Mouse (Mus musculus): ENCODE measurements around the gene Lrba.

Gene Lrba

DNA sequence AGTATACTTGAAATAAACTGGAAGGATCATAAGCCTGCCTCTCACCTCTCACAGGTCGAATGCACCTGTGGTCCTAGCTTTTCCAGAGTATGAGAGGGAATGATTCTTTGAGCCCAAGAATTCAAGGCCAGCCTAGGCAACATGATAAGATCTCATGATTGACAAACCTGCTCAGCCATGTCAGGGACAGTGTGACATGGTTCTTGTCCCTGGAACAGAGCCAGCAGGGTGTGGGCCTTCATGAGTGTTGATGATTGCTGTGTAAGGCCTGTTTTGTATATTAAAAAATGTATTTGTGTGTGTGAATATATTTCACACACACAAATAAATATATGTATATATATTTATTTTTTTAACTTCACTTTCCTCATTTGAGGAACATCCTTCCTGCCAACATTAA lies 29.3 kb downstream of the Lrba start:
- DNase-seq (ENCODE audit: extremely low spot score): no peak

DNA sequence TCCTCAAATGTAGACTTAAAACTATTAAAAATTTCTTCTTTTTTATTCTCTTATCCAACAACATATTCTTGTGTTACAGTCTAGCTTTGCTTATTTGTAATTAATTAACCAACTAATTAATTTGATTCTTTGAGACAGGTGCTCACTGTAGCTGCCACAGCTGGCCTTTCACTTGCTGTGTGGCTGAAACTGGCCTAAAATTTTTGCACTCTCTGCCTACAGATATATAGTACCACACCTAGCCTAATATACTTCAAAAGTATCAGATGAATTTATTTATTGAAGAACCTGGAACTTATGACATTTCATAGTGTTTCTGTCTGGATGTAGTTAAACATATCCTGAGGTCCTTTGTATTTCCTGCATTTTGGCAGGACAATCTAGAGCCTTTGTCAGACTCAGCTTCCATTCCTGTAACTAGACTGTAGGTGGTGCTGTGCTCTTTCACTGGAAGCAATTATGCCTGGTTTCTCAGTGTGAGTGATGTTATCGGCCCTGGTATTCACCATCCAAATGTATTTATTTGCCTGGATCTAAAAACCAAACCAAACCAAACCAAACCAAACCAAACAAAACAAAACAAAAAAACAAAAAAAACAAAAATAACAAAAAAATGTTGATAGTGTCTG lies 43.7 kb downstream of the Lrba start:
- peak; percentile 57 for DNase-seq (ENCODE audit: extremely low spot score)

DNA sequence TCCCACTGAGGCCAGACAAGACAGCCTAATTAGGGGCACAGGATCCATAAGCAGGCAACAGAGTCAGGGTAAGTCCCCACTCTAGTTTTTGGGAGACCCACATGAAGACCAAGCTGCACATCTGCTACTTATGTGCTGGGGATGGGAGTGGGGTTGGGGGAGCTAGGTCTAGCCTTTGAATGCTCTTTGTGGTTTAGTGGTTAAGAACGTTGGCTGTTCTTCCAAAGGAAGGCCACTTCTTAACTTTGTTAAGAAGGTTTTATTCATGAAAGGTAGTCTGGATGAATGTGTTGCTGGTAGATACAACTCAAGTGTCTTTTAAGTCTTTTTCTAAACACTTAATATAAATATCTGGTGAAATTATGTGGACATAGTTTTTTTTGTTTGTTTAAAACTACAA lies 51.2 kb downstream of the Lrba start:
- DNase-seq (ENCODE audit: extremely low spot score): no peak

DNA sequence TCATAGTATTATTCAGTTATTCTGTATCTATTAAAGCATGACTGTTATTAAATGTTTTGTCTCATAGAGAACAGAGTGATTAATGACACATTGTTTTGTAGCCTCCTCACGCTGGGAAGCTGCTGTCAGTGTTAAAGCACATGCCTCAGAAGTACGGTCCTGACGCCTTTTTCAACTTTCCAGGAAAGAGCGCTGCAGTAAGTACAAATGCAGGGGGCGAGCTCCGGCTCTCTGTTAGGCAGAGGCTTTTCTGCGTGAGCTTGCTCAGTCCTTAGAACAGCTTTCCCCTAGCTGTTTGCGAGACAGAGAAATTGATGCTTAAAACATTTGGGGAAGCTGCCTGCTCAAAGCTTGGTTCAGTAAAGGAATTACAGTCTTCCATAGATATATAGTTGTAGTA lies 66.8 kb downstream of the Lrba start:
- DNase-seq (ENCODE audit: extremely low spot score): no peak

DNA sequence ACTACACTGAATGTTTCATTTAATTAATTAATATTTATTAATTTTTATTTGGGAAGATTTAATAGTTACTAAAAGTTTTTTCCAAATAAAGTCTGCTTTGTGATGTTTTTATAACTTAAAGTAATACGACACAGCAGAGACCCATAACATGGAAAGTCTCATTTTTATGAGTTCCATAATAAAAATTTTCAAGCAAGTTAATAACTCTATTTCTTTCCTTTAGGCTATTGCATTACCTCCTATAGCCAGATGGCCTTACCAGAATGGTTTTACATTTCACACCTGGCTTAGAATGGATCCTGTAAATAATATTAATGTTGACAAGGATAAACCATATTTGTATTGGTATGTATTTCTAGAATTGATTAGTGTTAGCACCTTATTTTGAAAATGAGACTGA lies 70.4 kb downstream of the Lrba start:
- no peak for DNase-seq (ENCODE audit: extremely low spot score)

DNA sequence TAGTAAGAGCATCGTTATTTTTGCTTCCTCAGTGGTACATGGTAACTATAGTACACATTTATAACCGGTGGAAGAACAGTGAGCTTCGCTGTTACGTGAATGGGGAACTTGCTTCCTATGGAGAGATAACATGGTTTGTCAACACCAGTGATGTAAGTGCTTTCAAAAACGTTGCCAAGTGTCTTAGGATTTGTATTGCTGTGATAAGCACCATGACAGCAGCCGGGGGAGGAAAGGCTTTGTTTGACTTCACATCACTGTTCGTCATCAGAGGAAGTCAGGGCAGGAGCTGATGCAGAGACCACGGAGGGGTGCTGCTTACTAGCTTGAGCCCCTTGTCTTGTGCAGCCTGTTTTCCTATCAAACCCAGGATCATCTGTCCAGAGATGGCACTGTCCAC lies 71.7 kb downstream of the Lrba start:
- DNase-seq (ENCODE audit: extremely low spot score): no peak

- no peak for DNase-seq (ENCODE audit: extremely low spot score)
Observed at GRCm38 (mm10) chr3:86308833-86309232, 84.4 kb downstream of the Lrba start.

- DNase-seq (ENCODE audit: extremely low spot score): no peak
Observed at GRCm38 (mm10) chr3:86310216-86310615, 85.7 kb downstream of the Lrba start.

DNA sequence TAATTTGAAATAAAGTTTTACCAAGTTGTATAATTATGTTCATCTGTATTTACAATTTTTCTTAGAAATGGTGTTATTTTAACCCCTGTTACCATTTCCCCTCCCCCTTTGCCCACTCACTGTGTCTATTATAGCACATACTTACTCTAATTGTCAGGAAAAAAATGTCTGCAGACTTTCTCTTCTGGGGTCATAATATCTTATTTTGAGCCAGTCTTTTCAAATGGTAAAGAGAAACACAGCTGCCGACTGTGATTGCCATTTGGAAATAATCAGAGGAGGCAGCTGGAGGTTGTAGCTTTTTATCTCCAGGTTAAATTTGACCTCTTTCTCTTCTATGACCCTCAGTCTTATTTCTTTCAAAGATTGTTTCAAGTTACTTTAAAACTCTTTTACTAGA lies 86.9 kb downstream of the Lrba start:
- no peak for DNase-seq (ENCODE audit: extremely low spot score)

DNA sequence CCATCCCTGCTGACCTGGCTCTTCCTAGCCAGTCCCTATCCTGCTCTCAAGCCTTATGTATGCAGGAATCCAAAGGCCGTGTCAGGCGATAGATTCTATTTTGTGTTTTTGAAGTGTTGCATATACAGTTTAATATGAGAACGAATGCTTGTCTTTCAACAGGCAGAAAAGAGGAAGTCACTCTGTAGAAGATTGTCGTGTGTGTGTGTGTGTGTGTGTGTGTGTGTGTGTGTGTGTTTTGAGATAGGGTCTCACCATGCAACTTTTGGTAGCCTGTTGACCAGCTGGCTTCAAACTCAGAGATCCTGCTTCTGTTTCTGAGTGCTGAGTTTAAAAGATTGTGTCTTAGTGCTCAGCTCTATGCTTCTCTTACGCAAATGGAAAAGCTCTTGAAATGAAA lies 93.2 kb downstream of the Lrba start:
- DNase-seq (ENCODE audit: extremely low spot score): no peak

DNA sequence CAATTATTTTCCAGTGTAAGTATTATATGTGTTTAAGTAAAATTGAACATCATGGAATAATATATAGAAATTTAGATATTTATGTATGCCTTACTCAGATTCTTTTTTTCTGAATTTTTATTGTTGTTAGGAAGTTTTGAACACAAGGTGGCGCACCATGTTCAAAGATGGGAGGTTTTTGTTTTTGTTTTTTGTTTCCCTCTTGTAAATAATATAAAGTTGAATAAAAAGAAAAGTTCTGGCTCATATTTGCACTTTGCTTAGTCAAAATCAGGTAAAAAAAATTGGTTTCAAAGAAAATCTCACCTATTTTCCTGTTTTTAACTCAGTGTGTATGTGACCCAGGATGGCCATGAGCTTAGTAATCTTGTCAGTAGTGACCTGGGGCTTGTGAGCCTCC lies 104.1 kb downstream of the Lrba start:
- peak; percentile 18 for DNase-seq (ENCODE audit: extremely low spot score)

DNA sequence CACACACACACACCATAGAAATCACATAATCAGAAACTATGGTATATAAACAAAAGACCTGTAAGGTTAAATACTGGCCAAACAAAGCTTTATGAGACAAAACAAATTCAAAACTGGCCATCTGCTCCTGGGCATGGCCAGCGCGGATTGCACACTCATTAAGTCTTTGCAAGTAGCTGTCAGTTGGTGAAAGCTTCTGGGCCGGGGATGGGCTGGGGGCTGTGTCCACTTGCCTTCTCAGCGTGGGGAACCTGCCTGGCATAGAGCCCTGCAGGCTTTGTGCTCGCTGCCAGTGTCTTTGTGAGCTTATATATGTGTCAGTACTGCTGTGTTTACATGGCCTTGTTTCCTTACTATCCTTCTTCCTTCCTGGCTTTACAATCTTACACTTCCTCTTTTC lies 118.8 kb downstream of the Lrba start:
- no peak for DNase-seq (ENCODE audit: extremely low spot score)

DNA sequence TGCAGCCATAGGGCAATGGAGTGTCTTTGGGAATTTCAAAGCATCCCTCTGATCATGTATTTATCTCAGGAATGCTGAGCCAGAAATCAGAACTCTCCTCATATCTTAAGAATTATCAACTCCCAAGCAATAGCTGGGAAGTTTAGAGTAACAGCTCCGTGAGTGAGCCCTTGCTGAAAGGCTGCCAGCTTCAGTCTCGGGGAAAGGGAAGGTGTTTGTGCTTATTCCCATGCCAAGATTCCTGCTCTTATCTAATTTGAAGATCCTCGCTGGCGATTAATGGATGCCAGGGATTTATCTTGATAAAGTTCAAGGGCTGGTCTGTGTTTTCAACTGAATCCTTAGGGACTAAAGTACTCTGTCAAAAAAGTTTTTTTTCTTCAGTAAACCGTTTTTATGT lies 138.0 kb downstream of the Lrba start:
- DNase-seq (ENCODE audit: extremely low spot score): no peak

DNA sequence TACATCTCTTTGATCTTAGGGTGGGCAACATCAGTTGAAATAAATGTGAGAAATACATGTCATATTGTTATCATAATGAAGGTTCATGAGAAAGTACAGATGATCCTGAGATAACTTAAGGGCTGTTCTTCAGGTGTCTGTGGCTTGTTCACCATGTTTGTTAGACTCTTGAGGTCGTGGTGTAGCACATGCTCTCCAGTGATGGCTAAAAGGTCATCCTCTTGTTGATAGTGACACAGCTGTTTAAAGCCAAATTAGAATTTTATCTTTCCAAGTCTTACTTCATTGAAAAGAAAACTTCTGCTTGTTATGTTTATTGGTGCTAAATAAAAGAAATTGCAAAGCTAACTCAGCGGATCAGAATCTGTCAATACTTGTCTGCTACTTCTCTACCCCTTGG lies 147.0 kb downstream of the Lrba start:
- no peak for DNase-seq (ENCODE audit: extremely low spot score)

- DNase-seq (ENCODE audit: extremely low spot score): peak; percentile 16
Observed at GRCm38 (mm10) chr3:86375276-86375675, 150.8 kb downstream of the Lrba start.

DNA sequence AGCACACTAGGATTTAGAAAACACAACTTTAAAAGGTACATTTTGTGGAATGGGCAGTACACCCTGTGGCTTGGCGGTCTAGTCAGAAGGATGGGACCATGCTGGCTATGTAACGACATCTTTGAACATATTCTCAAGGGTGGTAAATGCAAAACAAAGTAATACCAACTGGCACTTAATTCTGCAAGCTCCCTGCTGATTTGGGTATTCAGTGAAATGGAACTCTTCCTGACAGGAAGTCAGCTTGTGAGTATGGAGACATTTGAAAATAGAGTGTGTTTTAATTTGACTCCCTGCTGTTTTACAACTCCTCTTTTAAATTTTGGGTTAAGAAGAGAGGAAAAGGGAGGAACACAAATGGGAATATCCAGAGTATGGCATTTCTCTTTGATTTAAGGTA lies 158.1 kb downstream of the Lrba start:
- no peak for DNase-seq (ENCODE audit: extremely low spot score)

DNA sequence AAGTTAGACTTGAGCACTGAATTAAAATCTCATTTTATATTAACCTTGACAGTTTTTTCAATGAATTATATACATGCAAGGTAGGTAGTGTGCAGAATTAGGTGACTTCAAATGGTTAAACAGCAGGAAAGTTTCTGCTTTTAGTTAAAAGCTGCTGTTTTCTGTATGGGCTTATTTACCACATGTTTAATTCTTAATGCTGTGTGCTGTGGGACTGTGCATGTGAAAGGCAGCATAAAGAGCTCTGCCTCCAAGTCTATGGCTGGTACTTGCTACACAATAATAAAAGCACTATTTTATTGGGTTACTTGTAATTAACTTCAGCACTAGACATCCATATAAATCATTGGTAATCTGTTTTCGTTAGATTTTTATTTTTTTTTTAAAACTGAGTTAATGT lies 160.6 kb downstream of the Lrba start:
- DNase-seq (ENCODE audit: extremely low spot score): no peak

DNA sequence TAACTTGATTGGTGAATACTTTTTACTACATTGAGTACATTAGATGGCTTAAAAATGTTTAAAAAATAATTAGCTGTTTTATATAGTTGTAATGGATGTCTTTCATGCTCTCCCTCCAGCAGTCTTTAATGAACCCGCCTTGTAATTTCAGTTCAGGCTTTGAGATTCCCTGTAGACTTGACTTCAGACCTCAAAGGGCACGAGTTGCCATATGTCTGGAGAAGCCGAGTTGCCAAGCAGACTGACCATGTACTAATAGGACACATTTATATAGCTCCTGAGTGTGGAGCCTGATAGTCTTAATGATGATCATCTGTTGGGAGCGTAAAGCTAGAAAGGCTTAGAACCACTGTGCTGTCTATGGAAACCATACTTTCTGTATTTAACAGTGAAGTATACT lies 161.8 kb downstream of the Lrba start:
- DNase-seq (ENCODE audit: extremely low spot score): no peak

GRCm38 (mm10) chr3:86423828-86424227 lies 199.3 kb downstream of the Lrba start:
- DNase-seq (ENCODE audit: extremely low spot score): no peak

DNA sequence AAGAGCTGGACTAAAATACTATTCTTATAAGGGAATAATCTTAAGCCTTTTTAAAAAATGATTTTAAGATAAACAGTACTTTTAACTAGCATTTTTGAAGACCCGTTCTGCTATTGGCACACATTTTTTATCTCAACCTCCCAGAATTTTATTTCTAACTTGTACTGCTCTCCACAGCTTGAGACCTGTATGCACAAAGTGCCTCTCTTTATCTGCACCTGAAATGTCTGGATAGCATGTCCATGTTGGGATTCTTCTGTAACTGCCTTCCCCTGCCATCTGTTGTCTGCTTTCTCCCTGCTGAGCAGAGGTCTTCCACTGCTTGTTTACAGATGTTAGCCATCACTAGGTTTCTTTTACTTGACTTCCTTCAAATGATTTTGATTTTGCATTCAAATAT lies 202.3 kb downstream of the Lrba start:
- no peak for DNase-seq (ENCODE audit: extremely low spot score)

DNA sequence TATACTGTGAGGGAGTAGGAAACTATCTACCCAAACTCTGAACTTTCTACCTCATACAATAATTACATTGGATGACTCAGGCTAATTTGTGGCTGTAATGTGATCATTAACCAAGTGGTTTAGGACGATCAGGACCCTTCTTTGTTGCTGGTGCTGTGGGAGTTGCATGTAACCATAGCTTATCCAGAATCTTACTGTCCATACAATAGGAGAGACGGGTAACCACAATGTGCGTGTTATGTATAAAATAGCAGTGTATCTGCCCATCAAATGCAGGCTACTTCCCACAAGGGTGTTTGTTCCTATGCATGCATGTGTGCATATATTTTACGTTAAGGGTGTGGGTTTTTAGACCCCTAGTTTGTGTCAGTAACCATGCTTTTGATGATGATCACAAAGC lies 219.0 kb downstream of the Lrba start:
- DNase-seq (ENCODE audit: extremely low spot score): no peak

DNA sequence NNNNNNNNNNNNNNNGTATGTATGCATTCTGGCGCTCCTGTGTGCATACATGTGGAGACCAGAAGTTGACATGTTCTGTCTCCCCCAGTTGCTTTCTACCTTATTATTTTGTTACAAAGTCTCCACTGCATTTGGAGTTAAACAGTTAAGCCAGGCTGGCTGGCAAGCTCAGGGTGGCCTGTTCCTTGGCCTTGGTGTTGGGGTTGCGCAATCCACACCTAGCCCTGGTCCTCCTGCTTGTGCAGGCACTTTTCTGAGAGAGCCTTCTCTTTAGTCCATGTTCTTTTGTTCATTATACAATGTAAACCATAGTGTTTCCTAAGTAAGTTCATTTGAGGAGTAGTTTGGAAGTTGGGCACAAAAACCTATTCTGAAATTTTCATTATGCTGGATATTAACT lies 226.7 kb downstream of the Lrba start:
- DNase-seq (ENCODE audit: extremely low spot score): no peak

DNA sequence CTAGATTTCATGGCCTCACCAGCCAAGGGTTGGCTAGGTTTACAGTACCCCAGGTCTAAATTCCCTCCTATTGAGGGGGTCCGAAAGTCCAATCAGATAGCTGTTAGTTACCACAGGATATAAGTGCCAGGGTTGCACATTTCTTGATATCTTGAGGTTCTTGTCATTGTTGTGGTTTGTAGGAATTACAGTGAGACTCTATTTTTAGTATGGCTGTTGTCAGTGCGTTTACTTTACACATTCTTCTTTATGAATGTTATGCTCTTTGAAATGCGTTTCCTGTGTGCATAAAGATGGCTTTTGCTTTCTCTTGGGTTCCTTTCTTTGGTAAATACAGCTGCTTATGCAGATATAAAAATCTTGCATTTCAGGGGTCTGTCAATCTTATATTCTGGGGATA lies 237.1 kb downstream of the Lrba start:
- no peak for DNase-seq (ENCODE audit: extremely low spot score)

GRCm38 (mm10) chr3:86489992-86490391 lies 265.5 kb downstream of the Lrba start:
- no peak for DNase-seq (ENCODE audit: extremely low spot score)

DNA sequence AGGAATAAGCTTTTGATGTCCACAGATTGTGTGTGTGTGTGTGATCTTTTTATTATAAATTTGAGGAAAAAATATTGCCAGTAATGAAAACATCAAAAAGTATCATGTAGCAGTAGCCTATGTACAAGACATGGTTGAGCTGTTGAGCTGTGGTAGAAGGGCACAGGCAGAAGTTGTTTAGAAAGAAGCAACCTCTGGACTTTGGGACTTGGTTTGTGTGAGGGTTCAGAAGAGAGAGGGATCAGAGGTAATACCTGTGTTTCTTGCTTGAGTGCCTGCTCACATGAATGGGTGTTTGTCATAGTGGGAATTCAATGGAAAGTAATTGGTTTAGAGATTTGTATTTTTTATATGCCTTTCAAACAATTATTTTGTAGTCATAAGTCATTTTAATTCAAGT lies 276.1 kb downstream of the Lrba start:
- no peak for DNase-seq (ENCODE audit: extremely low spot score)

Measured in embryo, embryonic 9.5 days (tissue).